Mouse (Mus musculus): ENCODE measurements around the gene Syncrip.

Syncrip gene

DNA sequence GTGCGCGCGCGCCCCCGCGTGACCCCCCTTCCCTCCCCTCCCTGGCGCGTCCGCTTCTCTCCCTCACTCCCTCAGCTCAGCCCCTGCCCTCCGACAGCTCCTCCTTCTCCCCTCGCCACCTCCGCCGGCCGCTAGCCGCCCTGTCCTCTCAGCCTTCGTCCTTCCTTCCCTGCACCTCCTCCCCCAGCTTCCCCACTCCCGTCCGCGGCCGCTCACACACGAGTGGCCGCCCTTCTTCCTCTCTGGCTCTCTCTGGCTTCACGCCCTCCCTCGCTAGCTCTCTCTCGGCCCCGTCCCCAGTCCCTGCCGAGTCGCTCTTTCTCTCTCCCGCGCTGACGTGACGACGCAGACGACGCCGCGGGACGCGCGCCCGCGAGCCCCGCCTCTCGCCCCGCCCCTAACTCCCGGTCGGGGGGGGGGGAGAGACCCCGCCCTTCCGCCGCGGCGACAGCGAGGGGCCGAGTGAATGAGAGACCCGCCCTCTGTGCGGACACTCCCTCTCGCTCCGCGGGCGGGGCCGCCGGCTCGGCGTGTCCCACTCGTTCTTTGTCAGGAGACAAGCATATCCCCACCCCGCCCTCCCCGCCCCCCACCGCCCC is at the start of gene Syncrip:
Syncrip (minus strand) TSS at position 345 of the 599 bp plus-strand sequence.
- peak; percentile 92 for DNase-seq

DNA sequence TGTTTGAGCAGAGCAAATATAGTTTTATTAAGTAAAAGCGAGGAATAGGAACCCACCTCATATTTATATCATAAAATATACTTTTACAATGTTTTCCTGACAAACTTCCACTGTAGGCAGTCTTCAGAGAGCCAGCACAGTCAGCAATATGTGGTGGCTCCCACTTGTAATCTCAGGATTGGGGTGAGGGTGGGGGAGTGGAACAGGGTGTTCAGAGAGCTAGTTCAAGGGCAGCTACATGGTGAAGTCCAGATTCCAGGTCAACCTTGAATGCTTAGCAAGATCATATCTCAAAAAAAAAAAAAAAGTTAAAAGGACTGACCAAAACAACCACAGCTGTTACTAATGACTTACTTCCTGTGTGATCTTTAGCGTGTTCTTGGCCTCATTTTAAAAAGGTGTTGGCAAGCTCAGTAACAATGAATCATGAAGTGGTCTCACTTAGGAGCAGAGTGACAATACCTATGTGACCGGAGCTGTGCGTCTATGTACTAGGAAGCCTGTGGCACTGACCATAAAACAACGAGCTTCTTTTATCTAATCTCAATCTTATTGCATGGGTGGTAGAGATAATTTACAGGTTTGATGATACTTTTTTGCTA is 47.7 kb upstream of the Syncrip start:
- DNase-seq = no peak

DNA sequence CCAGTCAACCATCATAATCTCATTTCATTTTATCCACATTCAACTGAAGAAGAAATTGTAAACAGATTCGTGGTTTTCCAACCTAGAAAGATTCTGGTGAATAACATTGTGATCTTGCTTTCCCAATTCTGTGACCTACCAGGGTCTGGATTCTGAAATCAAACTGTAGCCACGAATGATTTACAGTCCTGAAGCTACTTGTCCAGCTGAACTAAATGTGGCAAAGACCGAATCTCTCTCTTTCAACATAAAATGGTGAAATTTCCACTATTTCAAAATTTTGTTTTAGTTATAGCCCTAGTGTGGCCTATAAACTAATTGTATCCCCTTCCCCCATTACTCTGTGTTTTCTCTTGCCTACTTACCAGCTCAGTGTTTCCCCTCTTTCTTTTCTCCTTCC is 47.2 kb upstream of the Syncrip start:
- DNase-seq = no peak

DNA sequence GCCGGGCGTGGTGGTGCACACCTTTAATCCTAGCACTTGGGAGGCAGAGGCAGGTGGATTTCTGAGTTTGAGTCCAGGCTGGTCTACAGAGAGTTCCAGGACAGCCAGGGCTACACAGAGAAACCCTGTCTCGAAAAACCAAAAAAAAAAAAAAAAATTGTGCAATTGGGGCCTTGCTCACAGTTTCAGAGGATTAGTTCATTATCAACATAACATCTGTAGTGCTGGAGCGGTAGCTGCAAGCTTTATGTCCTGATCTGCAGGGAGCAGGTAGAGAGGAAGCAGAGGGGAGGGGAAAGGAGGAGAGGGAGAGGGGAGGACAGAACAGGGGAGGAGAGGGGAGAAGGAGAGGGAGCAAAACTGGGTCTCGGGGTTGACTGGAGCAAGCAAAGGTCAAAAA is 46.4 kb upstream of the Syncrip start:
- no peak for DNase-seq

DNA sequence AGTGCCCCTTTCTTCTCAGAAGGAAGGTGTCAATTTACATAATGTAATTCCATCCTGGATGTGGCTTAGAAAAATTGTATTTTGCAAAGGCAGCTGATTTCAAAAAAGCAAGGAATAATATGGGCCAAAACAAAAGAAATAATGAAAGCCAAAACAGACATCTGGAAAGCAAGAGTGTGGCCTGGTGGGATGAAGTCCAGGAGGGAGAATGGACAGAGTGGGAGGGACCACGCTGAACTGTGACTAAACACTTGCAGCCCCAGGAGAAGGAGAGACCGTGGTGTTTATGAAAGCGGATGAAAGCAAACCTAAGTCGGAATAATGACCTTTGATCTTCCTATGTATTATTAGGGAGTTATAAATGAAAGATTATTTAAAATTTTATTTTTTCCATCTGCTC is 45.6 kb upstream of the Syncrip start:
- no peak for DNase-seq

DNA sequence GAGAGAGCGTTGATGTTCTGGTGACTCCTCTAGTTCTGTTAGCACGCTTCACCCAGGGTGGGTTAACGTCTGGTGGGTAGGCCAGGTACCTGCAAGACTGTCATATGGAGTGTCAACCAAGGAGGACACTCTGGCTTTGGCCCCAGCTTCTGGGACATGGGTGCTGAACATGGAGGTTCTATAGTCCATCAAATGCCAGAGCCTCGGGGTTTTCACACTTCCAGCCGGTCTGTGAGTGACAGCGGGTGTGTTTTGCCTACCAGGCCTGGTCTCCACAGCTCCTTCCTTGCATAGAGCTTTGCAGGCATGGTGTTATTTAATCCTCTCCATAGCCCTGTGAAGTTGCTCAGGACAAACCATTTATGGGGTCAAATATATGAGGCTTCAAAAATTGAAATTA is 43.0 kb upstream of the Syncrip start:
- no peak for DNase-seq

DNA sequence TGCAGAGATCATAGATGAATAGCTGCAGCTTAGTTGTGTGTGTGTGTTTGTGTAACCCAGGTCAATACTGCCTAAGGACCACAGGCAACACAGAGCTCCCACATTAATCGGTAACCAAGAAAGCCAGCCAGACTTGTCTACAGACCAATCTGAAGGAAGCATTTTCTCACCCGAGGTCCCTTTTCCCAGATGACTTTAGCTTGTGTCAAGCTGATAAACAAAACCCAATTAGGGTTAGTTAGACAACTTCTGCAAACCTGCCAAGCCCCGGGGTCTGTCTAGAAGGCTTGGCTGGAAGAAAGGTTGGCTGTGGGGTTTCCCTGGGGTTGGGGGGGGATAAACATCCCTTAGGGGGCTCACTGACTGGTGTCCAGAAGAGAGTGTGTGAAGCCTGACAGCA is 42.4 kb upstream of the Syncrip start:
- DNase-seq = no peak

DNA sequence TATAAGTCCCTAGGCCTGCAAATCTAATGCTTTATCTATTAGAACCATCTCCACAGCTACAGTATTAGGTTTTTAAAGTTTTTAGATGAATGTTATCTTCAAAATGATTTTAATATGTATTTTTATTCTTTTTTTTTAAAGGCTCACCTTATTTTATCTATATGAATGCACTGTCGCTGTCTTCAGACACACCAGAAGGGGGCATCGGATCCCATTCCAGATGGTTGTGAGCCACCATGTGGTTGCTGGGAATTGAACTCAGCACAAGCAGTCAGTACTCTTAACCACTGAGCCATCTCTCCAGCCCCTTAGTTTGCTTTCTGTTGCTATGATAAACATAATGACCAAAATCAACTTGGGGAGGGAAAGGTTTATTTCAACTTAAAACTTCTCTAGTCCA is 42.0 kb upstream of the Syncrip start:
- no peak for DNase-seq

DNA sequence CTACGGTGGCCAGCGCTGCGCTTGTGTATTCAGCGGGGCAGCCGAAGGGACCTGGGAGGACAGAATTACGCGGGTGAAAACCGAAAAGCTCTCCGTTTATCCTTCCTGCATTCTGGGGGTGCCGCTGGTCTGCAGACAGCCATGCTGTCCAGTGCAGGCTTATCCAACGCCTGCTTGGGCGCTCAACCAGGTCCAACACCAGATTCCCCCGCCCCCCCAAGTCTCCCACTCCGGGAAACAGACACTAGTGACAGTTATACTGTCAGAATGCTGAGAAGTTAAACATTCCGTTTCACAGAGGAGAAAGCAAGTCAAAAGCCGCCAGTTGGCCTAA is 40.9 kb upstream of the Syncrip start:
- no peak for DNase-seq

DNA sequence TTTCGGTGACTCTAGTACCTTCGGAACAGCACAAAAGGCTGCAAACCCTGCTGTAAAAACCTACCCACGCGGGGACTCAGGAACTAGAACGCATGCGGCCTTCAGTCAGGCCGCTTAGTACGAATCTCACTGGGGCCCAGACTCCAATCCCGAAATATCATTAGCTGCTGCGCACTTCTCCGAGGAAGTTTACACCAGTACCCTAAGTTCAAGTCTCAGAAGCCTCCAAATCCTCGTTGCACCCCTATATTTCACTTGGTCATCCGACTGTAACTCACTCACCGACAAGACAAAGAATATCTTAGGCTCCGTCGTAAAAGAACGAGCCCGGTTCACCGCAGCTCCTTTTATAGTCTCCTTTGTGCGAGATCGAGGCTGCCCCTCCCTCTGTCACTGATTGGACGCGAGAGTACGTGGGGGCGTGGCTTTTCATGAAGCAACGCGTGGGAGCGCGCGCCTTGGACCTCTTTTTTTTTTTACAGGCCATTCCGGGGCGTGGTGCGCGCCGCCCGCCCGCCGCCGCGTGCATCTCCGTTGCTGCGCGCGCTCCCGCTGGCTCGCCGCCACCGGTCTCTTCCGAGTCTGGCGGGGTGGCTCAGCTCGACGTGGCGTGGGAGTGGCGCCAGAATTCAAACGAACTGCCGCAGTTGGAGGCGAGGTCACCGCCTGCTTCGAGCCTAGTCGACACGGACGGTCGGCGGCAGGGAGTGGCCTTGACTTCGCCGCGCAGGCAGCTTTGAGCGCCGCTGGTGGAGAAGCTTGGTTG is 40.4 kb upstream of the Syncrip start:
- DNase-seq = peak; percentile 97

DNA sequence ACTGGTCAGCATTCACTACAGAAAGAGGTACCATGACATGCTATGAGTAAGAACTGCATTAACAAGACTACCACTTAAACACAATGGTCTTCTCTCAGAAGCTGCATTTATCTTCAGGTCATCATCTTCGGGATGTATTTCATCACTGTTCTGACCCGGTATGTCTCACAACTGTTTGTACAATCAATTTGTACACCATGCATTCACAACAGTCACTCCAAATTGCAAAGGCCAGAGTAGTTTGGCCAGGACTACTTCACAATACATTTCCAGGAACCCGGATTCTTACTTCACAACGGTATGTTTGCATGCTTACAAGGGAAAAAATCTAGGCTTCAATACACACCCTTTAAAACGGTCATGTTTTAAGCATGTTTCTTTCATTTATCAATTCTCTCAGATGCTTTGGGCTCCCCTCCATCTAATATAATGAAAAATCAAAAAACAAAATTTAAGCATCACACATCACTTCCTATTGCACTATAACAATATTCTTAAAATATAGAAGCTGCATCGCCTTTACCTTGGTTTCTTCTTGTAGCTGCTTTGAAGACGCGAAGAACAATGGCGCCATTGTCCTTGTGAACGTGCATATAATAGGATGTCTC is 39.7 kb upstream of the Syncrip start:
- no peak for DNase-seq

DNA sequence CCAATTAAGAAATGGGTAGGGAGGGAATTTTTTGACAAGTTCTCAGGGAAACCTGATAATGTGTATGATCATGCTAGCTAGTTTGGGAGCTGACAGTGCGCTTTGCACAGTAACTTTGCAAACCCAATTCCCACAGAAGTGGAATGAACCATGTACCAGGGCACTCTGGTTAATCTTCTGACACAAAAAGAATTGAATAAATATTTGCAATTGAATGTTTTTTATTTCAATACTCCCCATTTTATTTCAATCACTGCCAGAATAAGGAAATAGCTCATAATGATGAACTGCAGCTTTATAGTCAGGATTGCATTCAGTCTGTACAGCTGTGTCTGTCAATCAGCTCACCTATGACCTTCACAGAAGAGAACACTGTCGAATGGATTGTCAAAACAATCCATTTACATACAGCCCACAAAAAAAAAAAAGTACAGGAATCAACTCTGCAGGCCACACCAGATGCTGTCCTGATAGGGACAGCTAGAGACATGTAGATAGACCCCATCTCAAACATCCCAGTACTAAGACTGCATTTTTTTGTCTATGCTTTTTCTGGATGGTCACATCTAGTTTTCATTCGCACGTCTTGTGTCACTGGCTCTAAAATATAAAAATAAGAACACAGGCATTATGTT is 38.6 kb upstream of the Syncrip start:
- DNase-seq = no peak

DNA sequence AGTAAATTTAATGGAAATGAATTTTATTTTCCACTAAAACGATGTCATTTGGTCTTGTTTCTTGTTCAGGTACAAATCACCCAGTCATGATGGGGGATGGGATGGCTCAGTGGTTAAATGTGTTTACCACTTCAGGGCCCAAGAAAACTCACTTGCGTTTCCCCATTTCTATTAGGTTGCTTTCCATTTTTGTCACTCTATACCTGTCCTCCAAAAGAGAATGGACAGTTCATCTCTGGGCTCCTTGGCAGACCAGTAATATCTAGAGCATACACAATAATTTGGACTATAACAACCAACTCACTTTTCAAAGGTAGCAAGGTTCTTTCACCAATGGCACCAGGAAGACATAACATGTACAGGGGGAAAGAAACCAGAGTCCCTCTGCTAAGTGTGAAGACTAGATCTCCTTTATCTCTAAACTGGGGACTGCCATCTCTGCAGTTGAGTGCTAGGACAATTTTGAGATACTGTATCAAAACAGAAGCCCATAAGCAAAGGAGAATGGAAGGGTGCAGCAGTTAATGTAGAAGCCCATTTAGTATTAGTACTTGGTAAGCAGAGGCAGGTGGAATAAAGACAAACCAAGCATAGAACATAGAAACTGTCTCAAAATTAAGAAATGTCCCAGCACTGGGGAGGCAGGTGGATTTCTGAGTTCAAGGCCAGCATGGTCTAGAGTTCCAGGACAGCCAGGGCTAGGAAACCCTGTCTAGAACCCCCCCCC is 37.9 kb upstream of the Syncrip start:
- DNase-seq = no peak

DNA sequence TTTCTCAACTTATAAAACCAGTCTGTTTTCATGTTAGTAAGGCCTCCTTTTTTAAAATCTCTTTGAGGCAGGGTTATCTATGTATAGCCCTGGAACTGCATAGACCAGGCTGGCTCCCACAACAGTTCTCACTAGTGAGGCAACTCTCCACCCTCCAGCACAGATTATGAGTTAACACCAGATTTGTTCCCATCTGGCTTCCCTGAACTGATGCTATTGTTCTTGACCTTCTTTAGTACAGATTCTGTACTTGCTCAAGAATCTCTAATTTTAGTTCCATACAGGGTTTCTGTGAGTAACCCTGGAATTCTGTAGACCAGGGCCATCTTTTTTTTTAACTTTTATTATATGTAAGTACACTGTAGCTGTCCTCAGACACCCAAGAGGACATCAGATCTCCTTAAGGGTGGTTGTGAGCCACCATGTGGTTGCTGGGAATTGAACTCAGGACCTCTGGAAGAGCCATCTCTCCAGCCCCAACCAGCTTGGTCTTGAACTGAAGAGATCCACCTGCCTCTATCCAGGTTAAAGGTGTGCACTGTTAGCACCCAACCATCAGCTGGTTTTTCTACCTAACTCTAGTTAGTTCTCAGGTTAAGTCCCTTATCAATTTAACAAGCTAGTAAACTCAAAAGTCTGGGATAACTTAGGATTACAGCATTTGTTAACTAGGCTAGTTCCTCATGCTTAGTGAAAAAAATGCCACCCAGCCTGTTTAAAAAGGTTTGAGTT is 37.2 kb upstream of the Syncrip start:
- no peak for DNase-seq

DNA sequence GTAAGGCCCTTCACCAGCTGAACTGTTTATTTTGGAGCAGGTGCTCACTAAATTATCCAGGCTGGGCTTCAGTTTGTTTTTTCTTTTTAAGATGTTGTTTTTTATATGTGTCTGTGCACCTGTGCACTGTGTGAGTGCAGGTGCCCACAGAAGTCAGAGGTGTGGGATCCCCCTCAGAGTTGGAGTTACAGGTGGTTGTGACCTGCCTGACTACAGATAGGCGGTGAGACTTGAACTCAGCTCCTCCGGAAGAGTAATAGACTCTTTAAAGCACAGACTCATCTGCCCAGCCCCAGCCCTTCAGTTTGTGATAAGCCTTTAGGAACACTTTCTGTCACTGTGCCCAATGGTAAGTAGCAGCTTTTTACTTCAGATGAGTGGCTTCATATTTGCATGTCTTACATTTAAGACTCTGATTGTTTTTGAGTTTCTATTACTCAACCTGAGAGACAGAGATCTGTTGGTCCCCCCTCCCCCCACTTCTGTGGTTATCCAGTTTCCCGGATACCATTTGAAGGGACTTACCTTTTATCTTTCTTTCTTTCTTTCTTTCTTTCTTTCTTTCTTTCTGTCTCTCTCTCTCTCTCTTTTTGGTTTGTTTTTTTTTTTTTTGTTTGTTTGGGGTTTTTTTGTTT is 34.1 kb upstream of the Syncrip start:
- peak; percentile 11 for DNase-seq

DNA sequence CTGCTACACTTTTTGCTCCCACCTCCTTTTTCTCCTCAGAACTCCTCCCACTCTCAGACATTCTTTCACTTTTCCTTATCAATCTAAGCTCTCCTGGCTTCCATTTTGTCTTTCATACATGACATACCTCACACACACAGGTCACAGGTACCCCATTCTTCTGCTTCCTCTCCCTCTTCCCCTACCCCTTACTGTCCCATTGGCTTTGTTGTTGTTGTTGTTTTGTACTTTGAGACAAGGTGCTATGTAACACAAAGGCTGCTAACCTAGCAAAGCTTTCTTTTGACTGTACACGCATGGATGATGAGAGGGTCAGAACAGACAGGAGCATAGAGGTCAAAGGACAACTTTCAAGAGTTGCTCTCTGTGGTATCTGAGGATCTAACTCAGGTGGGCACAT is 33.2 kb upstream of the Syncrip start:
- no peak for DNase-seq

DNA sequence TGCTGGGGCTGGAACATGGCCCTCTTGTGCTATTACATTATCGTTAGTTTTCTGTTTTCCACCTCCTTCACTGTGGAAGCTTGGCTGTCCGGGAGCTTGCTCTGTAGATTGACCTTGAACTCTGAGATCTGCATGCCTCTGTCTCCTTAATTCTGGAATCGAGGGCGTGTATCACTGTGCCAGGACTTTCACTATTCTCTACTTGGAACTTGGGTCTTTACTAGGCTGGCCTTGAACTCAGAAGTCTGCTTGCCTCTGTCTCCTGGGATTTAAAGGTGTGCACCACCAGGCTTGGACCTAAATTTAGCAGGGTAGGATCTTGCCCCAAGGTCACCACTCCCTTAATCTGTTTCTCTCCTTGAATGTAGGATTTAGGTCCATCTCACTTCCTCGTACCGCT is 19.5 kb upstream of the Syncrip start:
- no peak for DNase-seq

DNA sequence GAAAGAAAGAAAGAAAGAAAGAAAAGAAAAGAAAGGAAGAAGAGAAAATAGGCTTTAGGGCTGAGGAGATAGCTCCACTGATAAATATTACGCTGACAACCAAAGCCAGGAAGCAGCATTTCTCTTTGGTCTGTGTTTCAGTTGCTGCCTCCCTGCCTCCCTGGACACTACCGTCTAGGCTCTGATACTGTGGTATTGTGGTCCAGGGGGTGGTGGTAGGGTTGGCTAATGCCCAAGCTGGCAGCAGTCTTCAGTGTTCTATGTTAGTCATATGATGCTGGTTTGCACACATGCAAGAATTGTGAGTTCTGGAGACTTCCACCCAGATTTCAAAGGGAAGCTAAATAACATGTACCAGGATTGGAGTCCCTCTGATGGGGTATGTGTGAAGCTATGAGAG is 17.7 kb upstream of the Syncrip start:
- DNase-seq = no peak

DNA sequence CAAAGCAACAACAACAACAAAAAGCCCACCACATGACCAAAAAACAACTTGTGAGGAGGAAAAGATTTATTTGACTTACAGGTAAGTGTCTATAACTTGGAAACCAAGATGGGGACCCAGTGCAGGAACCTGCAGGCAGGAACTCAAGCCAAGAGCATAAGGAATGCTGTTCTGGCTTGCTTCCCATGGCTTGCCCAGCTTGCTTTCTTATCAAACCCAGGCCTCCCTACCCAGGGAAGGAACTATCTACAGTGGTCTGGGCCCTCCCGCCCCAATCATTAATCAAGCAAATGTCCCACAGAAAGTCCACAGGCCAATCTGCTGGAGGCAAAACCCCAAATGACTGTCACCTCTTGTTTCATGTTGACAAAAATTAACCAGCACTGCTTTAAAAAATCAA is 10.1 kb upstream of the Syncrip start:
- DNase-seq = no peak

DNA sequence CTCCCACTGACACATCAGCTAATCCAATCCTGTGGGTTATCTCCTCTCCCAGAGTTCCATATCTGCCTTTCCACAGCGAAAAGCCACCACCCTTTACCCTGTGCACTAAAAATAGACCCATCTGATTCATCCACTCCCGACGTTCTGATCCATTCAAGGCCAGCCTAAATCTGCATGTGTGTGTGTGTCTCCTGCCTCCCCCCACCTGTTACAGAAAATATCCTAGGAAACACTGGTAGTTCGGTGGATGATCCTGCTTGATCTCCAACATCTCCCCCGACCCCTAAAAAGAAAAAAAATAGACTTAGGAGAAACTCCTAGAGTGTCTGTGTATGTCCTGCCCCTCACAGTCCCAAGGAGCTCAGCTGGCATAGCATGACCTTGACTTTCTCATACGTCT is 2.2 kb upstream of the Syncrip start:
- DNase-seq = no peak

DNA sequence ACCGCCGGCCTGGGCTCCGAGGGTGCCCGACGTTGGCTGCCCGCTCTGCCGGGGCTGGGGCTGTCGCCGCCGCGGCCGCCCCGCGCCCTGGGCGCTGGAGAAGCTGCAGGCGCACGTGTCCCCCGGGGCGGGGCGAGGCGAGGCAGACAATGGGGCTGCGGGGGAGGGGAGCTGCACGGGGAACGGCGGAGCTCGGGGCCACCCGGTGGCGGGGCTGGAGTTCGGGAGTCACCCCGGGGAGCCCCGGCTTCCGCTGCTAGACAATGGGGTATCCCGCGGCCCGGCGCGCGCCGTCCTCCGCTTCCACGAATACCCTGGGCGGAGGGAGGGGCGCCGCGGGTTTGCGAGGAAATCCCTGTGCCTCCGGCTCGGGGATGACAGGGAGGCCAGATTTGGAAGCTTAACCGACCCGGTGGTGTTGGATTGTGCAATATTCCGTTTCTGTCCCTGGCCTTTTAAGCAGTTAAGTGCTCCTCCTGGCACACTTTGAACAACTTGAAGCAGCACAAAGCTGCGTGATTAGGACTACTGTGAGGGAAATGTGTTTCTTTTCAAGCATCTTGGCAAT is 539 bp upstream of the Syncrip start:
- peak; percentile 87 for DNase-seq

DNA sequence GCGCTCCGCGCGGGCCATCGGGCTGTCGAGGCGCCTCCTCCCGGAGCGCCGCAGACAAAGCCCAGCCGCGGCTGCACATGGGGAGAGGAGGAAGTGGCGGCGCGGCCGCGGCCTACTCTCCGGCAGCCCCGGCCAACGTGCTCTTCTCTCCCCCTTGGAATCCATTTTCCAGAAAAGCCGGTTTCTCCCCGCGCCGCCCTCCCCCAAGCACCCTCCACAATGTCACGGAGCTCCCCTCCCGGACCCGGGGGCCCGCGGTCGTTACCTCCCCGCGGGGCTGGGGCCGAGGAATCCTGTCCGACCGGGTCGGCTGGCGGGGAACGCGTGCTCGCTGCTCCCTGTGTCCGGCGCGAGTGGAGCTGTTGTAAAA is 598 bp downstream of the Syncrip start:
- peak; percentile 57 for DNase-seq

All from thymus, postnatal 25 days (tissue).